Mouse (Mus musculus) embryo, embryonic 9.5 days (tissue): Measurements from ENCODE around the gene Mecom.

ENCODE experiments used
- DNase-seq: peaks from one replicate; pipeline ENCODE4 v3.0.0-alpha.2; 2017; ENCODE audit errors: extremely low spot score

Mecom gene

GRCm38 (mm10) chr3:30104515-30105098, 443.2 kb downstream of the Mecom start:
- DNase-seq: no peak

DNA sequence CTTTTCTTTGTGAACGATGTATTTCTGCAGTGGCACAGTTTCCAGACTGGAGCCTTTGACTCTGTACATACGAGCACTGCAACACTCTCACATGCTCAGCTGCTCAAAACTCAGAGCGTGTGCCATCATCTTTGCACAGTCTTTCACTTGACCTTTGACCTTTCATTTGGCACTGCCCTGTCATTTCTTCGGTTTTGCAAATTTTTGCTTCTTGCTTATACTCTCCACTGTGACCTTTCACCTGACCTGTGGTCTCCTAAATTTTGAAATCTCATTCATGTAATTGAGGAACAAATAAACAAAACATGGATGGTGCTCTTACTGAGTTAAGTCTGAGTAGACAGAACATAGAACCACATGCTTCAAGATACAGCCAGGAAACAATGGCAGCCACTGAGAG, 446.7 kb downstream of the Mecom start:
- no peak for DNase-seq

DNA sequence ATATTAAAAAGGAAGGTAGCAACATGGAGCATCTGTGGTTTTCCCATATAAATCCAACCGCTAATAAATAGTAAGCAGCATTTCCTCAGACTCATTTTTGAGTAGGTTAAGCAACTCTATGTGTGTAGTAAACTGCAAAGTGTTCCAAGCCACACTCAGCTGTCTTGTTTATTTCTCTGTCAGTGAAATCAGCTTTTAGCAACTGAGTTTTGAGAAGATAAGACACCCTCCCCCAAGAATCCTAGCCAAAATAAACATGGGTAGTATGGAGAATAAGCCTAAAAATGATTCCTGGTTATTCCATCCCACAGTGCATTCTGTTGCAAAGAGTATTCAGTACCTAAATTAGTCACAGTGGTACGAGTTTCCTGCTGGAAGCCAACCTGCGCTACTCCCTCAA, 450.1 kb downstream of the Mecom start:
- no peak for DNase-seq

GRCm38 (mm10) chr3:30097129-30097528, 450.7 kb downstream of the Mecom start:
- DNase-seq: no peak

DNA sequence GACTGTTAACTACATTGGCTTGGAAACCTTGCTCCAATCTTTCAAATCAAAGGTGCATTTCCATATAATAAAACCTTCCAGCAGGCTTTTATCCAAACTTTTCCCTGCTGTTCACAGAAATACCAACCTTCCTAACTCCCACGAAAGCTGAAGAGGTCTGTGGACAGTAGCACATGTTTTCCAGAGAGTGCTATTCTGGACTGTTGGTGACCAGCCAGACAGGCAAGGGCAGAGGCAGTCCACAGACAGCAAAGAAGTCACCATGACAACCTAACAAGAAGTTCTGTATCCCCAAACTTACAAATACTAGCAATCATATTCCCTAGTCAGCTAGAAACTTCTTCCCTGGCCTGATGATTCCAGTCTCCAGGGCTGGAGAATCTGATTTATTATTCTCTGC, 454.8 kb downstream of the Mecom start:
- no peak for DNase-seq

- DNase-seq: no peak
Observed at GRCm38 (mm10) chr3:30092481-30092880, 455.3 kb downstream of the Mecom start.

DNA sequence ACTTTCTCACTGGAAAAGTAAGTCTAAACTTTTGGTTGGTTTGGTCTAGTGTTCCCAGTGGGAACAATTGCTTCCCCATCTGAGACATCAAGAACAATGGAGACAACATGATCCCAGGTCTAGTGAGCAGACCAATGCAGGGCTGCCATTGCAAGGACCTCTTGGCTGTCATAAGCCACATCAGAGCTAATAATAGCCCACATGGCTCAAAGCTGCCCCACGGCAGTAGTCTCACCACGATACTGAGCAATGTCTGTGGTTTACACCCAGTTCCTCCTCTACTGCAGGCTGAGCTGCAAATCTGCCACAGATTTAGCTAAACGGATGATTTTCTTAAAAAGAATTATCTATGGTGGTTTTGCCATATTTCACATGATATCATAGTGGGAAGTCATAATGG, 455.9 kb downstream of the Mecom start:
- DNase-seq: no peak

DNA sequence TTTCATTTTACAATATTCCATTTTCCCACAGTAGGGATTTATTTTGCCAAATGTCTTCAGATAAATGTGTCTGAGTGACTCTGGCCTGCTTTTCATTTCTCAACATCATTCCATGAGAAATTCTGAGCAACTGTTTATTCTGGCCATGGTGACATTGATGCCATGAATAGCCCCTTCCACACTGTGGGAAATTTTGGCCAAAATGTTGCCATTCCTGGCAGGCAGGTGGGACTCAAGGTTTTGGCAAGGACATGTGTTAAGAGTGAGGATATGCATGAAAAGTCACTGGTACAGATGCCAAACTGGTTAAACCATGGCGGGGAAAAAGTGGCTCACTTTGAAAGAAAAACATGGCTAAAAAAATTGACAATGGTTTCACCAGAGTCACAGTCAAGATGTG, 456.4 kb downstream of the Mecom start:
- no peak for DNase-seq

- DNase-seq: no peak
Observed at GRCm38 (mm10) chr3:30086139-30086538, 461.7 kb downstream of the Mecom start.

DNA sequence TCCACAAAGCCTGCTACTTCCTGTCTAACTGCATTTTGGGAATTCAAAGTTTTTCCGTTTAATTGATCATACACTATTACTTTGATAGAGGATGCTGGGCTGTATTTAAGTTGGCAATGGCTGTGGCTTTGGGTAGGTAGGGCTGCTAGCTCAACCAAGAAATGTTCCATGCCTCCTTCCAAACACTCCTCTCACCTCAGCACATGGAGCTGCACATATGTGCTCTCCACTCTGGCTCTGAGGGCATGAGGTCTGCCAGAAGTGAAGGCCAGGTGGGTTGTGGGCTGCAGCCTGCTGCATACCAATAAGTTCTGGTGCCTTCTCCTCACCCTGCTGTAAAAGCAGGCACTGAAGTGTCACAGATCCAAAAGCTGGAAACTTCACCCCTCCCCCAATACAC, 464.0 kb downstream of the Mecom start:
- DNase-seq: no peak

DNA sequence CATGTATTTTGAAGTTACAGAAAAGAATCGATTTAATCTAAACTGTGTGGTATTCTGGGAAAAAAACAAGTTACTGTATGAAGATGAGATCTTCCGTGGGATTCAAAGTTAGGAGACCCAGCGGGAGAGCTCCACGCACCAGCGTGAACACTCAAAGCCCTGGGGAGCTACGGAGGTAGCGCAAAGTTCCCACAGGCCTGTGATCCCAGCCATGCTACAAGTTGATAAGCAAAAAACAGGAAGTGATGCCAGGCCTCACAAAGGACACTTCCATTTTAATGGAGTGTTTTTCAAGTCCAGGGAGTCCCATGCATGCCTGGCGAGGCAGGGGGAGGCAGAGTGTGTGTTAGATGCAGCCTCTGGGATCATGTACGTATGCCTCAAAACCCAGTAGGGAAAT, 464.5 kb downstream of the Mecom start:
- DNase-seq: no peak

DNA sequence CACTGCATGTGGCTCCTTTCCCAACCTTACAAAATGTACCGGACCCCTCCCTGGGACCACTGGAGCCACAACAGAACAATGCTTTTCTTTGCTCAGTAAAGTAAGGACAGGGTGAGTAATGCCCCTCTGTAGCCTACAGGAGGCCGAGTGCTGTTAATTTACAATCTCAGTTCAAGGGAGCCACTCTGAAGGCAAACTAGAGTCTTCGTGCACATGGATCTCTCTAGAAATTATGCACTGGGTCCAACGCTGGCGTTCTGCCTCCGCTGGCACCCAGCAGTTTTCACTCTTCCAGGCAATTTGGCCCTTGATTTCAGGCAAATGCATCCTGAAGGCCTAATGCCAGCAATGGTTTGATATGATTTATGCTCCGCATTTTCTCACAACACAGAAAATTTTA, 467.0 kb downstream of the Mecom start:
- DNase-seq: no peak

DNA sequence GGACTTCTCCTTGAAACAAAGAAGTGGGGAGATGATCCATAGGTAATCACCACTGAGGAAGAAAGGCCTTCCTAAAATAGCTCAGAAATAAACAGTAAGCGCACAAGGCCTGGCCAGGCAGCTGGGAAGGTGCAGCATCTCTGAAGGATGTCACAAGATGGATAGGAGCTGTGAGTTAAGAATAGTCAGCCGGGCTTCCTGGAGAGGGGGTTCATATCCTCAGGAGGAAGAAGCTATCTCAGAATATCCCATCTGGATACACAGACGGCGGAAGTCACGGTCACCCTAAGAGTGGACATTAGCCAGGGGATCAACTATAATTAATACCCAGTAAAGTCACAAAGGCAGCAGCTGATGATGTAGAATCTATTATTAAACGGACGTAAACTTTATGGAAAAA, 471.3 kb downstream of the Mecom start:
- DNase-seq: no peak

DNA sequence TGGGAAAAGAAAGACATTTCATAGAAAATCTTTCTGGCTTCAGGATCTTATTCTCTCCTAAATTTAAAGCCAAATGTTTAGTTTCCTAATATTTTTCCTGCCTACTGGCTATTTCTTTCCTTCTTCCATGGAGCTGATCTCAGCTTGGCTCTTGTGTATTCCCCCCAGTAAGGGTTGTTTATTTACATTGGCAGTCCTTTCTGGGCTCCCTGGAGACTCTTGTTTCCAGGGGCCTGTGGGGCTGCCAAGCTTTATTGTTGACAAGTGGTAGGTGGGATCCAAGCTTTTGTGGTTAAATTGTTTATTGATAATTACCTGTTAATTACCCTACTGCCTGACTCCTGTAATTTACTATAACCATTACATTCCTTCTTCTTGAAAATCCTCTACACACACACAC, 476.5 kb downstream of the Mecom start:
- DNase-seq: no peak

DNA sequence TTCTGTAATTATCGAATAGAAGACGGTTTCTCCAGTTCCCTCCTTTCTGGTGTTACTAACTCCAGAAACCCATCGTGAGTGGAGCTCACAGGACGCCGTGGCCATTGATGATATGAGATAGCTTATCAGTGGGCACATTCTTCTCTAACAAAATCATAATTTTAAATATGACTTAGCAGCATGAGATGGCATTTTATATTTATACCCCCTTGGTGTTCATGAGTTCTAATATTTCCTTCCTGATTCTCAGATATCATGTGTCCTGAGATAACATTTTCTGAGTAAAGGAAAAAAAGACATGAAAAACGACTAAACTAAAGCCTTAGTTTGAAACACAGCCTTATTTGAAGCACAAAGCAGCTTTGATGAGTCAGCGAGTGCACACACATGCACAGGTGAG, 481.3 kb downstream of the Mecom start:
- DNase-seq: no peak

- DNase-seq: no peak
Observed at GRCm38 (mm10) chr3:30060058-30060457, 487.8 kb downstream of the Mecom start.

DNA sequence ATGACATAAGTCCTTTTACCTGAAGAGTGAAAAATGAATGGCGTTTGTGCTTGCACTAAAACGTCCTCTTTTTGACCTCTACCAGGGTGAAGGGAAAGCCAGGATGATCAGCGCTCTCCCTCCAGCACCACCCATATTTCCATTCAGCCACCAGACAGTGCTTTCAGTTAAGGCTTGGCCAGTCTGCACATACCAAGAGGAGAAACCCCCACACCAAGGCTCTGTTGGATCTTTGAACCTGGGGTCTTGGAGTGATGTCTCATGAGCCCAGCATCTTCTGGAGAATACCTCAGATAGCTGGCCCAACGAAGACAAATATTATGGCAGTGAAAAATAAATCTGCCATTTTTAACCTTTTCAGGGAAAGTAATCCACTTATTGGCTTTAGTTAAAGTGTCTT, 488.2 kb downstream of the Mecom start:
- no peak for DNase-seq

- DNase-seq: no peak
Observed at GRCm38 (mm10) chr3:30051287-30051686, 496.5 kb downstream of the Mecom start.

- no peak for DNase-seq
Observed at GRCm38 (mm10) chr3:30050795-30051194, 497.0 kb downstream of the Mecom start.

DNA sequence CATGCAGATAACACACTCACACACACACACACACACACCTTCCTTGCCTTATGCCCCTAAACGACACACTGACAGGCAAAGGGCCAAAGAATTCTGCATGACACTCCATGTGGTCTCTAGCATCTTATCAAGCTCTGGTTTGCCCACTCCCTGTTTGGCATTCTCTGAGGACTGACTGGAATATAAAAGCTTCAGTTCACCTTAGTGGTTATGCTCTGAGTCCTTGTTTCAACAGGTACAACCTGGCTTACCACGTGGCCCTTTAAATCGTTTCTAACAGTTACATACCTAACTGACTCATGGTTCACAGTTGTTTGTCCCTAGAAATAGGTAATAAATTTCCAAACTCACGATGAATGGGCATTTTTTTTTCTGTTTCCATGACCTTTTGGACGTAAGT, 499.0 kb downstream of the Mecom start:
- DNase-seq: no peak

DNA sequence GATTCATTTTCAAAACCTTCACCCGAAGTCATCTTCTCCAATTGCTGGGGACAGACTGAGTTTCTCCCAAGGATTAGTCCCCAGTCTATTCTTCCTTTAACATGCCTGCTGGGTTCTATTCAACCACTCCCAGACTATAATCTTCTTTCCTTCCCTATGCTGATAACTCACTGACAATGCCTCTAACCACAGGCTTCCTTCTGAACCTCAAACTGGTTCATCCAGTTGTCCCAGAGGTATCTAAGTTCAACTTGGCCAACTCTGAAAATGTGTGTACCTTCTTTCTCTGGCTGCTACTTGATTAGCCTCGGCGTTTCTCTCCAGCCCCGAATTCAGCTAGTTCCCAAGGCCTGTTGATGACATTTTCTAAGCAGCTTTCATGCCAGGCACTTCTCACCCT, 499.7 kb downstream of the Mecom start:
- no peak for DNase-seq

DNA sequence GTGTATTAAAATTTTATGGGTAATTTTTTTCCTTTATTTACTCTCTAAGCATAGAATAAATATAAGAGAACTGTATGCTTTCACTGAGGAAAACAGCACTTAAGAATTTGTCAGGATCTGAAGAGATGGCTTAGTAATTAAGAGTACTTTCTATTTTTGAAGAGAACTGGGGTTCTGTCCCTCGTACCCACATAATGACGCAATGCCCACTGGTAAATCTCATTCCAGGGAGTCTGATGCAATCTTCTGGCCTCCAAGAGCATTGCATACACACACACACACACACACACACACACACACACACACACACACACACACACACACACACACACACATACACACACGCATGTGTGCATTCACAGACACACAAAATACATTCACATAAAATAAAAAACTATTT, 504.3 kb downstream of the Mecom start:
- no peak for DNase-seq

DNA sequence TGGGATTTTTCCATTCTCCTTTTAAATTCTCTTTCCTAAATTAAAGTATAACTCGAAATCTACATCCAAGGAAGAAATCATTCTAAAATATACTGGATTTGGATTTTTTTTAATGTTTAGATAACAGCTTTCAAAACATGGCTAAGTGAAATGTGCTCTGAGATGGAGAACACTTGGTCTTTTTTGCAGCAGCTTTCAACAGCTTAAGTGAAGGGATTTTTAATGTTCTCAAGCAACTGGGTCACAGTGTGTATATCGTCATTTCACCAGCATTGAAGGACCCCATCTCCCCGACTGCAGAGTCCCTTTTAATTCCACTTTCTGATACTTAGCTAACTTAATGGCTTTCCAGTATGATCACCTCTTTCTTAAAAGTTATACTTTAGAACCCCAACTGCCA, 509.3 kb downstream of the Mecom start:
- DNase-seq: no peak

- DNase-seq: no peak
Observed at GRCm38 (mm10) chr3:30019961-30020360, 527.8 kb downstream of the Mecom start.

DNA sequence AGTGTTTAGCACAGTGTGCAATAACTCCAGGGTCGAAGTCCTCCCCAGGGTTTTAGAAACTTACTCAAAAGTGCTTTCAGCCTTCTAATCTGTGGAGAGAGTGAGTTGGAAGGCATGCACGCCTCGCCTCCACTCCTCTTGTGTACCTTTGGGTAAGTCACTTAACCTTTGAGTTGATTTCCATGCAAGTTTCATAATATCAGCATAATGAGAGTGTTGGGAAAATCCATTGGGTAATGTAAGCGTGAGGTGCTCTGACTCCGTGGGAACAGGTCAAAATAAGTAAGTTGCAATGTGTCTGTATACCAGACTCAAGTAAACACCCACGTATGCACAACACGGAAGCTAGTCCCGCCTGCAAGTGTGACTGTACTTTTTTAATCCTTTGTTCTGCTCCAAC, 528.4 kb downstream of the Mecom start:
- no peak for DNase-seq
